Mouse (Mus musculus): ENCODE data around the gene Zbtb48. TPM values are rescaled to one million over a fixed set of nuclear protein-coding genes. Genes with fewer than 3 reads are reported as not detected.

The Zbtb48 gene
- polyA plus RNA-seq, 1 experiment: 7.2 TPM

DNA sequence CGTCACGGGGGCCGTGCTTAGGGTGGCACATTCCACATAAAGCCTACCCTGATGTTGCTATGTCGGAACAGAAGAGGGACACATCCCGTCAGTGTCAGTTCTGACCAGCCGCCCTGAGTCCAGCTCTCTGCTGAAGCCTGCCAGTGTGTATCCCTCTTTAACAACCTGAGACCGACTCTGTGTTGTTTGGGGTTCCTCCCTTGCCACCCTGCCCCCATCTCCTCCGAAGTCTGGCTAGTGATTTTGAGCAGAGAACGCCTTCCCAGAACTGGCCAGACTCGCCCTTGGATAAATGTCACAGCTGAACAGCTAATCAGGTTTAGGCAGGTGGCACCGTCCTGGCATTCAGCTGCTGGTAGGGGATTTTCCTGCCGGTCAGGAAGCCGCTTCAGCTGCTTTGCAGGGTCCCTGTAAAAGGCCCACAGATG, 16.8 kb downstream of the Zbtb48 start:
- Histone ChIP-seq H3K27me3 (ENCODE audit: control insufficient read depth, insufficient read depth, insufficient read length) (no peaks in the 10 kb centered on the region), H3ac (ENCODE audit: control insufficient read depth, insufficient read length) (peak overlapping the region; percentile 69), H3K36me3 (ENCODE audit: control insufficient read depth, insufficient read depth) (peaks cover 4% of the 10 kb centered on the region), H3K79me2 (ENCODE audit: control insufficient read depth, insufficient read depth) (peaks cover 44% of the 10 kb centered on the region), H3K4me3 (peak overlapping the region; percentile 55), H3K4me2 (ENCODE audit: low read depth) (peak overlapping the region; percentile 98)
- TF ChIP-seq MYOD1 (IDR thresholded peaks at IDR 0.05; ENCODE audit: control insufficient read depth in 1 of 3, insufficient read length in 2 of 3, low read depth in 2 of 3) (peak; percentile 32 to 83 (median 77)), CEBPB (IDR thresholded peaks at IDR 0.05; ENCODE audit: insufficient read depth, poor library complexity, severe bottlenecking) (no peak), MAX (IDR thresholded peaks at IDR 0.05; ENCODE audit: low read depth) (no peak), TCF3 (IDR thresholded peaks at IDR 0.05; ENCODE audit: insufficient read length, low read depth) (peak; percentile 36), E2F4 (IDR thresholded peaks at IDR 0.05; ENCODE audit: insufficient read depth) (no peak), POLR2A (IDR thresholded peaks at IDR 0.05; ENCODE audit: insufficient read length, low read depth) (peak; percentile 47), REST (IDR thresholded peaks at IDR 0.05; ENCODE audit: insufficient read depth, insufficient read length) (no peak), USF1 (IDR thresholded peaks at IDR 0.05; ENCODE audit: low read depth) (no peak), MYOG (IDR thresholded peaks at IDR 0.05; ENCODE audit: control insufficient read depth in 1 of 3, insufficient read depth in 1 of 3, insufficient read length in 2 of 3, low read depth in 2 of 3) (peak; percentile 52 to 91 (median 88)), TCF12 (IDR thresholded peaks at IDR 0.05; ENCODE audit: insufficient read depth, poor library complexity, severe bottlenecking) (peak; percentile 45), SRF (IDR thresholded peaks at IDR 0.05; ENCODE audit: control insufficient read depth, insufficient read length, low read depth) (no peak), POLR2AphosphoS2 (IDR thresholded peaks at IDR 0.05; ENCODE audit: insufficient read length, low read depth) (peak; percentile 57)

DNA sequence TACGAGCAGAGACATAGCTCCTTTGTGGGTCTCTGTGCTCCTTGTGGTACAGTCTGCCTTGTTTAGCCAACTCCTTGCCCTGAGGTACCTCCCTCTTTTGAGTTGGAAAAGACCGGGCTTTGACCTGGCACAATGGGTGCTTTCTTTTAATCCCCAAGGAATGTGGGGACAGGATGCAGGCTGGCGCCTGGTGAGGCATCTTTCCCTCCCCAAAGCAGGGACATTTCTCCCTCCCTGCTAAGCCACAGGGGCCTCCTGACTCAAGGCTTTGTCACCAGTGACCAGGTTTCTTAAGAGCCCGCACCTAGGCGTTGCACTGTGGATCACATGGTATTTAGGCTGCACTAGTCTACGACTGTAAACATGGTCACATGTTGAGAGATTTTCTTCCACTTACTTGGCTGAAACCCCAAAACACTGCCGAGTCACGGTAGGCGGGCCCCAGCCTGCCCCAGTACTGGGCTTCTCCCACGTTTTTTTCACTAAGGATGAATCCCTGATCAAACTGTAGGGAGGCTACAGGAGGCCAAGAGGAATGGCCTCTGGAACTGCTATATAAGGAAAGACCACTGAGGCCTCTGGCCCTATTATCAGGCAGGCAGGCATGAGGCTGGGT, 17.3 kb downstream of the Zbtb48 start:
- peak overlapping the region; percentile 98 for H3K4me2 ChIP-seq (ENCODE audit: low read depth)
- no peaks in the 10 kb centered on the region for H3K27me3 ChIP-seq (ENCODE audit: control insufficient read depth, insufficient read depth, insufficient read length)
- peak overlapping the region; percentile 69 for H3ac ChIP-seq (ENCODE audit: control insufficient read depth, insufficient read length)
- peaks cover 3% of the 10 kb centered on the region for H3K36me3 ChIP-seq (ENCODE audit: control insufficient read depth, insufficient read depth)
- H3K79me2 ChIP-seq (ENCODE audit: control insufficient read depth, insufficient read depth): peaks cover 42% of the 10 kb centered on the region
- H3K4me3 ChIP-seq: peak overlapping the region; percentile 55
- TF ChIP-seq TCF12 (IDR thresholded peaks at IDR 0.05; ENCODE audit: insufficient read depth, poor library complexity, severe bottlenecking) (no peak), MAX (IDR thresholded peaks at IDR 0.05; ENCODE audit: low read depth) (peak; percentile 86), POLR2AphosphoS2 (IDR thresholded peaks at IDR 0.05; ENCODE audit: insufficient read length, low read depth) (peak; percentile 8), MYOD1 (IDR thresholded peaks at IDR 0.05; ENCODE audit: control insufficient read depth in 1 of 3, insufficient read length in 2 of 3, low read depth in 2 of 3) (peak in 1 of 3 experiments; percentile 1), E2F4 (IDR thresholded peaks at IDR 0.05; ENCODE audit: insufficient read depth) (no peak), SRF (IDR thresholded peaks at IDR 0.05; ENCODE audit: control insufficient read depth, insufficient read length, low read depth) (peak; percentile 68), USF1 (IDR thresholded peaks at IDR 0.05; ENCODE audit: low read depth) (peak; percentile 89)

DNA sequence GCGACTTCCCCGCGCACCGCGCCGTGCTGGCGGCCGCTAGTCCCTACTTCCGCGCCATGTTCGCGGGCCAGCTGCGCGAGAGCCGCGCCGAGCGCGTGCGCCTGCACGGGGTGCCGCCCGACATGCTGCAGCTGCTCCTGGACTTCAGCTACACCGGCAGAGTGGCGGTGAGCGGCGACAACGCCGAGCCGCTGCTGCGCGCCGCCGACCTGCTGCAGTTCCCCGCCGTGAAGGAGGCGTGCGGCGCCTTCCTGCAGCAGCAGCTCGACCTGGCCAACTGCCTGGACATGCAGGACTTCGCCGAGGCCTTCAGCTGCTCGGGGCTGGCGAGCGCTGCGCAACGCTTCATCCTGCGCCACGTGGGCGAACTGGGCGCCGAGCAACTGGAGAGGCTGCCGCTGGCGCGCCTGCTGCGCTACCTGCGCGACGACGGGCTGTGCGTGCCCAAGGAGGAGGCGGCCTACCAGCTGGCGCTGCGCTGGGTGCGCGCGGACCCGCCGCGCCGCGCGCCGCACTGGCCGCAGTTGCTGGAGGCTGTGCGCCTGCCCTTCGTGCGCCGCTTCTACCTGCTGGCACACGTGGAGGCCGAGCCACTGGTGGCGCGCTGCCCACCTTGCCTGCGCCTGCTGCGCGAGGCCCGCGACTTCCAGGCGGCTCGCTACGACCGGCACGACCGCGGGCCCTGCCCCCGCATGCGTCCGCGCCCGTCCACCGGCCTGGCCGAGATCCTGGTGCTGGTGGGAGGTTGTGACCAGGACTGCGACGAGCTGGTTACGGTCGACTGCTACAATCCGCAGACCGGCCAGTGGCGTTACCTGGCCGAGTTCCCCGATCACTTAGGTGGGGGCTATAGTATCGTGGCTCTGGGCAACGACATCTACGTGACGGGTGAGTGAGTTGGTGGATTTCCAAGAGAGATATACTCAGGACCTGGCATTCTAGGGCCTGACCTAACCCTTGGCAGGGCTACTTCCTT, 18.1 kb downstream of the Zbtb48 start:
- H3K79me2 ChIP-seq (ENCODE audit: control insufficient read depth, insufficient read depth): peaks cover 41% of the 10 kb centered on the region
- H3ac ChIP-seq (ENCODE audit: control insufficient read depth, insufficient read length): peak overlapping the region; percentile 69
- H3K36me3 ChIP-seq (ENCODE audit: control insufficient read depth, insufficient read depth): no peaks in the 10 kb centered on the region
- peak in 2 of 3 experiments; percentile 45 to 69 for TF ChIP-seq MYOG (IDR thresholded peaks at IDR 0.05; ENCODE audit: control insufficient read depth in 1 of 3, insufficient read depth in 1 of 3, insufficient read length in 2 of 3, low read depth in 2 of 3)
- TF ChIP-seq E2F4 (IDR thresholded peaks at IDR 0.05; ENCODE audit: insufficient read depth): no peak
- TF ChIP-seq REST (IDR thresholded peaks at IDR 0.05; ENCODE audit: insufficient read depth, insufficient read length): no peak
- TF ChIP-seq POLR2A (IDR thresholded peaks at IDR 0.05; ENCODE audit: insufficient read length, low read depth): no peak
- TF ChIP-seq MYOD1 (IDR thresholded peaks at IDR 0.05; ENCODE audit: control insufficient read depth in 1 of 3, insufficient read length in 2 of 3, low read depth in 2 of 3): peak in 2 of 3 experiments; percentile 66 to 71
- TF ChIP-seq SRF (IDR thresholded peaks at IDR 0.05; ENCODE audit: control insufficient read depth, insufficient read length, low read depth): no peak
- TF ChIP-seq USF1 (IDR thresholded peaks at IDR 0.05; ENCODE audit: low read depth): no peak
- H3K4me2 ChIP-seq (ENCODE audit: low read depth): peak overlapping the region; percentile 98
- H3K27me3 ChIP-seq (ENCODE audit: control insufficient read depth, insufficient read depth, insufficient read length): no peaks in the 10 kb centered on the region
- H3K4me3 ChIP-seq: peak overlapping the region; percentile 55

DNA sequence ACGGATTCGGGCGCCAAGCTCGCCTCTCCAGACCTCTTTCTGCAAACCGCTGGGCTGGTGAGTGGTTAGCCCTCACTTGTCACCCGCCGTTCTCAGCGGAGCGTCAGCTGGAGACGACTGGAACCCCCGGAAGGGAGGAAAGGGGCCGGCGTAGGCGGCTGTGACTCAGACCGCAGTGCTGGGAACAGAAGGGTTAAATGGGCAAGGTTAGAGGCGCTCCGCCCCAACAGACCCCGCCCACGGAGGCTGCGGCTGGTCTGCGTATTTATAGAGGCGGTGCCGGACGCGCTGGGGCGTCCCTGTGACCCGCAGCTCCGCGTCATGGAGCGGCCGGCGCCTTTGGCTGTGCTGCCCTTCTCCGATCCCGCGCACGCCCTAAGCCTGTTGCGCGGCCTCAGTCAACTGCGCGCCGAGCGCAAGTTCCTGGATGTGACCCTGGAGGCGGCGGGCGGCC, 18.8 kb downstream of the Zbtb48 start, which contains the start of gene Klhl21:
Gene Klhl21 (plus strand): TSS at position 182 of the 454 bp plus-strand sequence.
- Histone ChIP-seq H3K4me3 (peak within 1 kb of the TSS; percentile 55), H3ac (ENCODE audit: control insufficient read depth, insufficient read length) (peak within 1 kb of the TSS; percentile 69), H3K36me3 (ENCODE audit: control insufficient read depth, insufficient read depth) (no peaks in the 10 kb centered on the region), H3K4me2 (ENCODE audit: low read depth) (peak within 1 kb of the TSS; percentile 100), H3K27me3 (ENCODE audit: control insufficient read depth, insufficient read depth, insufficient read length) (no peaks in the 10 kb centered on the region), H3K79me2 (ENCODE audit: control insufficient read depth, insufficient read depth) (peaks cover 38% of the 10 kb centered on the region)
- TF ChIP-seq POLR2A (IDR thresholded peaks at IDR 0.05; ENCODE audit: insufficient read length, low read depth): peak; percentile 97
- peak; percentile 99 for TF ChIP-seq POLR2AphosphoS2 (IDR thresholded peaks at IDR 0.05; ENCODE audit: insufficient read length, low read depth)
- TF ChIP-seq SRF (IDR thresholded peaks at IDR 0.05; ENCODE audit: control insufficient read depth, insufficient read length, low read depth): no peak
- peak in 2 of 3 experiments; percentile 28 to 60 for TF ChIP-seq MYOD1 (IDR thresholded peaks at IDR 0.05; ENCODE audit: control insufficient read depth in 1 of 3, insufficient read length in 2 of 3, low read depth in 2 of 3)
- peak in 1 of 3 experiments; percentile 60 for TF ChIP-seq MYOG (IDR thresholded peaks at IDR 0.05; ENCODE audit: control insufficient read depth in 1 of 3, insufficient read depth in 1 of 3, insufficient read length in 2 of 3, low read depth in 2 of 3)

Data from myocyte (in vitro differentiated cells).